Mouse (Mus musculus): ENCODE results near the gene Phactr1. TPM values are rescaled to one million over a fixed set of nuclear protein-coding genes. Genes with fewer than 3 reads are reported as not detected.

Gene Phactr1
- polyA plus RNA-seq, 1 experiment from 2014 or later = 6.8 TPM

GRCm38 (mm10) chr13:43144720-43145418 lies 464.4 kb downstream of the Phactr1 start:
- H3K27ac ChIP-seq (ENCODE audit: low read depth, low read length) = no peak overlapping the region
- H3K4me3 ChIP-seq (ENCODE audit: low read depth, low read length) = no peak overlapping the region
- H3K4me2 ChIP-seq (replicated peaks; ENCODE audit: low read depth) = no peak overlapping the region
- TF ChIP-seq CTCF (IDR thresholded peaks at IDR 0.05; ENCODE audit: low read depth) = no peak
- 55% methylated on average over 7 of the region's 7 CpGs for WGBS
- no peak overlapping the region for H3K9ac ChIP-seq (ENCODE audit: low read depth, low read length)
- ATAC-seq = no peak
- no peaks in the 10 kb centered on the region for H3K36me3 ChIP-seq (ENCODE audit: control insufficient read depth, insufficient read depth)
- no peaks in the 10 kb centered on the region for H3K27me3 ChIP-seq (replicated peaks; ENCODE audit: control insufficient read depth, insufficient read depth, low read length)
- H3K4me1 ChIP-seq (replicated peaks; ENCODE audit: control insufficient read depth, insufficient read depth, low read length) = no peaks in the 10 kb centered on the region
- H3K9me3 ChIP-seq (ENCODE audit: control insufficient read depth) = no peaks in the 10 kb centered on the region

- H3K27me3 ChIP-seq (replicated peaks; ENCODE audit: control insufficient read depth, insufficient read depth, low read length) = no peaks in the 10 kb centered on the region
- no peak overlapping the region for H3K4me2 ChIP-seq (replicated peaks; ENCODE audit: low read depth)
- no peaks in the 10 kb centered on the region; the same call in 1 of the 2 replicates for H3K36me3 ChIP-seq (ENCODE audit: control insufficient read depth, insufficient read depth)
- H3K9me3 ChIP-seq (ENCODE audit: control insufficient read depth) = no peaks in the 10 kb centered on the region
- ATAC-seq = no peak
- H3K9ac ChIP-seq (ENCODE audit: low read depth, low read length) = no peak overlapping the region
- TF ChIP-seq CTCF (IDR thresholded peaks at IDR 0.05; ENCODE audit: low read depth) = no peak
- H3K27ac ChIP-seq (ENCODE audit: low read depth, low read length) = no peak overlapping the region
- no peak overlapping the region for H3K4me3 ChIP-seq (ENCODE audit: low read depth, low read length)
- WGBS = 47% methylated on average over 8 of the region's 8 CpGs
- no peaks in the 10 kb centered on the region for H3K4me1 ChIP-seq (replicated peaks; ENCODE audit: control insufficient read depth, insufficient read depth, low read length)
These were observed 466.3 kb downstream of the Phactr1 start for GRCm38 (mm10) chr13:43146515-43147258.

GRCm38 (mm10) chr13:43148692-43149091 lies 468.3 kb downstream of the Phactr1 start:
- no peak overlapping the region for H3K27ac ChIP-seq (ENCODE audit: low read depth, low read length)
- no peak overlapping the region for H3K9ac ChIP-seq (ENCODE audit: low read depth, low read length)
- no peaks in the 10 kb centered on the region for H3K4me1 ChIP-seq (replicated peaks; ENCODE audit: control insufficient read depth, insufficient read depth, low read length)
- no peaks in the 10 kb centered on the region for H3K27me3 ChIP-seq (replicated peaks; ENCODE audit: control insufficient read depth, insufficient read depth, low read length)
- ATAC-seq = no peak
- no peak overlapping the region for H3K4me2 ChIP-seq (replicated peaks; ENCODE audit: low read depth)
- H3K4me3 ChIP-seq (ENCODE audit: low read depth, low read length) = no peak overlapping the region
- TF ChIP-seq CTCF (IDR thresholded peaks at IDR 0.05; ENCODE audit: low read depth) = no peak
- 40% methylated on average over 4 of the region's 4 CpGs for WGBS
- peaks cover 11% of the 10 kb centered on the region for H3K36me3 ChIP-seq (ENCODE audit: control insufficient read depth, insufficient read depth)
- no peaks in the 10 kb centered on the region for H3K9me3 ChIP-seq (ENCODE audit: control insufficient read depth)

GRCm38 (mm10) chr13:43149661-43150060 lies 469.2 kb downstream of the Phactr1 start:
- H3K9ac ChIP-seq (ENCODE audit: low read depth, low read length) = no peak overlapping the region

GRCm38 (mm10) chr13:43152005-43152520 lies 471.6 kb downstream of the Phactr1 start:
- H3K4me2 ChIP-seq (replicated peaks; ENCODE audit: low read depth) = no peak overlapping the region
- H3K36me3 ChIP-seq (ENCODE audit: control insufficient read depth, insufficient read depth) = peaks cover 24% of the 10 kb centered on the region
- no peak overlapping the region for H3K27ac ChIP-seq (ENCODE audit: low read depth, low read length)
- no peaks in the 10 kb centered on the region for H3K9me3 ChIP-seq (ENCODE audit: control insufficient read depth)
- no peak overlapping the region for H3K9ac ChIP-seq (ENCODE audit: low read depth, low read length)
- H3K27me3 ChIP-seq (replicated peaks; ENCODE audit: control insufficient read depth, insufficient read depth, low read length) = no peaks in the 10 kb centered on the region
- no peak for ATAC-seq
- TF ChIP-seq CTCF (IDR thresholded peaks at IDR 0.05; ENCODE audit: low read depth) = no peak
- no peak overlapping the region for H3K4me3 ChIP-seq (ENCODE audit: low read depth, low read length)
- 86% methylated on average over 14 of the region's 14 CpGs for WGBS
- H3K4me1 ChIP-seq (replicated peaks; ENCODE audit: control insufficient read depth, insufficient read depth, low read length) = no peaks in the 10 kb centered on the region

More at GRCm38 (mm10) chr13:43149661-43150060, 469.2 kb downstream of the Phactr1 start:
- no peaks in the 10 kb centered on the region for H3K9me3 ChIP-seq (ENCODE audit: control insufficient read depth)
- no peaks in the 10 kb centered on the region for H3K27me3 ChIP-seq (replicated peaks; ENCODE audit: control insufficient read depth, insufficient read depth, low read length)
- ATAC-seq = no peak
- no peak overlapping the region for H3K27ac ChIP-seq (ENCODE audit: low read depth, low read length)
- WGBS = 76% methylated on average over 3 of the region's 3 CpGs
- H3K36me3 ChIP-seq (ENCODE audit: control insufficient read depth, insufficient read depth) = peaks cover 14% of the 10 kb centered on the region
- H3K4me1 ChIP-seq (replicated peaks; ENCODE audit: control insufficient read depth, insufficient read depth, low read length) = no peaks in the 10 kb centered on the region
- no peak for TF ChIP-seq CTCF (IDR thresholded peaks at IDR 0.05; ENCODE audit: low read depth)
- H3K4me2 ChIP-seq (replicated peaks; ENCODE audit: low read depth) = no peak overlapping the region
- H3K4me3 ChIP-seq (ENCODE audit: low read depth, low read length) = no peak overlapping the region

GRCm38 (mm10) chr13:43157370-43157769 lies 476.9 kb downstream of the Phactr1 start:
- no peak overlapping the region for H3K27ac ChIP-seq (ENCODE audit: low read depth, low read length)
- no peaks in the 10 kb centered on the region for H3K4me1 ChIP-seq (replicated peaks; ENCODE audit: control insufficient read depth, insufficient read depth, low read length)
- H3K9ac ChIP-seq (ENCODE audit: low read depth, low read length) = no peak overlapping the region
- no peaks in the 10 kb centered on the region for H3K27me3 ChIP-seq (replicated peaks; ENCODE audit: control insufficient read depth, insufficient read depth, low read length)
- no peak overlapping the region for H3K4me2 ChIP-seq (replicated peaks; ENCODE audit: low read depth)
- H3K9me3 ChIP-seq (ENCODE audit: control insufficient read depth) = no peaks in the 10 kb centered on the region
- no peak for TF ChIP-seq CTCF (IDR thresholded peaks at IDR 0.05; ENCODE audit: low read depth)
- peaks cover 18% of the 10 kb centered on the region for H3K36me3 ChIP-seq (ENCODE audit: control insufficient read depth, insufficient read depth)
- ATAC-seq = no peak
- no peak overlapping the region for H3K4me3 ChIP-seq (ENCODE audit: low read depth, low read length)
- 51% methylated on average over 5 of the region's 5 CpGs for WGBS

Measured in intestine, postnatal 0 days (tissue).